8 mouse cellular contexts compared by ENCODE assay signal in genomic region chr5:118465991-118466750, GRCm38 (mm10).
DNase-seq lines count a peak whose midpoint lies in the region; ATAC-seq and TF ChIP-seq lines count a peak whose summit lies in the region.

No protein-coding gene starts in this region.

- no peak overlapping the region for H3K4me3 ChIP-seq in liver, adult 2 months (ENCODE audit: insufficient read depth, low read depth, low read length)
- peak overlapping the region; percentile 20 for H3K4me3 ChIP-seq in hindbrain, embryonic 11.5 days (ENCODE audit: low read depth, low read length)
- H3K4me3 ChIP-seq in midbrain, embryonic 11.5 days (ENCODE audit: low read depth, low read length): peak overlapping the region; percentile 17; the same call in 1 of the 2 replicates

- peaks cover 3% of the 10 kb centered on the region for H3K27me3 ChIP-seq in liver, adult 2 months (ENCODE audit: control insufficient read depth, insufficient read depth, low read length)
- no peaks in the 10 kb centered on the region; the same call in 1 of the 2 replicates for H3K27me3 ChIP-seq in hindbrain, embryonic 11.5 days (ENCODE audit: control insufficient read depth, insufficient read depth, low read length)
- H3K27me3 ChIP-seq in midbrain, embryonic 11.5 days (ENCODE audit: control insufficient read depth, insufficient read depth, low read length): 0 out of 2 replicates have a peak, but pooled peaks cover 4% of the 10 kb centered on the region

- no peaks in the 10 kb centered on the region for H3K4me1 ChIP-seq in liver, adult 2 months (ENCODE audit: control insufficient read depth, insufficient read depth, low read length)
- H3K4me1 ChIP-seq in hindbrain, embryonic 11.5 days (replicated peaks; ENCODE audit: control insufficient read depth, insufficient read depth, low read length): peaks cover 15% of the 10 kb centered on the region; the same call in 1 of the 2 replicates
- H3K4me1 ChIP-seq in midbrain, embryonic 11.5 days (ENCODE audit: control insufficient read depth, insufficient read depth, low read length): peaks cover 21% of the 10 kb centered on the region

- no peaks in the 10 kb centered on the region for H3K36me3 ChIP-seq in liver, adult 2 months (ENCODE audit: control insufficient read depth, insufficient read depth, low read length)
- H3K36me3 ChIP-seq in hindbrain, embryonic 11.5 days (ENCODE audit: control insufficient read depth, insufficient read depth, low read length): no peaks in the 10 kb centered on the region
- no peaks in the 10 kb centered on the region for H3K36me3 ChIP-seq in midbrain, embryonic 11.5 days (ENCODE audit: control insufficient read depth, insufficient read depth, low read length)

- 15% methylated on average over 10 of the region's 10 CpGs for WGBS in liver, adult 2 months
- WGBS in hindbrain, embryonic 11.5 days: 18% methylated on average over 10 of the region's 10 CpGs
- WGBS in midbrain, embryonic 11.5 days: 14% methylated on average over 10 of the region's 10 CpGs

- no peak overlapping the region for H3K27ac ChIP-seq in liver, adult 2 months (replicated peaks; ENCODE audit: insufficient read depth, low read depth, low read length)
- peak overlapping the region; percentile 58; the same call in 1 of the 2 replicates for H3K27ac ChIP-seq in hindbrain, embryonic 11.5 days (ENCODE audit: low read depth, low read length)
- peak overlapping the region; percentile 44; the same call in 1 of the 2 replicates for H3K27ac ChIP-seq in midbrain, embryonic 11.5 days (ENCODE audit: low read depth, low read length)

- peak; percentile 7 for DNase-seq in liver, adult 2 months (ENCODE audit: extremely low read depth, low read depth, low spot score)
- DNase-seq in liver: no peak
- peak; percentile 49 for DNase-seq in embryo, embryonic 10 days (ENCODE audit: low spot score)
- peak; percentile 37 for DNase-seq in hindbrain, embryonic 11.5 days (ENCODE audit: low spot score)
- DNase-seq in midbrain, embryonic 11.5 days (ENCODE audit: low spot score, missing footprints): peak; percentile 90
- DNase-seq in thymus, postnatal 4 days: peak; percentile 57
- DNase-seq in MN1 (ENCODE audit: low spot score): no peak
- DNase-seq in gastrocnemius, postnatal 25 days: no peak

- no peak for TF ChIP-seq POLR2A in liver, adult 2 months (IDR thresholded peaks at IDR 0.05; ENCODE audit: extremely low read depth, insufficient read depth, low read length)

- TF ChIP-seq CTCF in liver, adult 2 months (IDR thresholded peaks at IDR 0.05; ENCODE audit: low read depth, low read length): no peak

- no peaks in the 10 kb centered on the region for H3K9me3 ChIP-seq in hindbrain, embryonic 11.5 days (ENCODE audit: control insufficient read depth, low read length)
- no peaks in the 10 kb centered on the region for H3K9me3 ChIP-seq in midbrain, embryonic 11.5 days (ENCODE audit: control insufficient read depth, low read length)

- H3K79me2 ChIP-seq in liver, adult 2 months (ENCODE audit: control insufficient read depth, insufficient read depth, low read length): no peaks in the 10 kb centered on the region

- H3K9ac ChIP-seq in liver, adult 2 months (ENCODE audit: low read depth, low read length): no peak overlapping the region
- H3K9ac ChIP-seq in hindbrain, embryonic 11.5 days (ENCODE audit: low read depth, low read length): peak overlapping the region; percentile 31; the same call in 1 of the 2 replicates
- H3K9ac ChIP-seq in midbrain, embryonic 11.5 days (ENCODE audit: low read length): peak overlapping the region; percentile 40

- peak; percentile 35 for ATAC-seq in hindbrain, embryonic 11.5 days (ENCODE audit: low FRiP score)
- ATAC-seq in midbrain, embryonic 11.5 days (ENCODE audit: low FRiP score): peak; percentile 36

- H3K4me2 ChIP-seq in hindbrain, embryonic 11.5 days (replicated peaks; ENCODE audit: low read depth, low read length): peak overlapping the region; percentile 46
- H3K4me2 ChIP-seq in midbrain, embryonic 11.5 days: peak overlapping the region; percentile 47

Comparison
In these comparisons a context has a peak if more than half of its experiments do, and no peak if none do; other contexts are left out.
1. DNase-seq: peak in liver, adult 2 months (single experiment), embryo, embryonic 10 days (single experiment), hindbrain, embryonic 11.5 days (single experiment), midbrain, embryonic 11.5 days (single experiment) and thymus, postnatal 4 days (single experiment); none in liver (single experiment), MN1 (single experiment) and gastrocnemius, postnatal 25 days (single experiment).